Mouse (Mus musculus) heart, embryonic 10.5 days (tissue): ENCODE data around the gene Jmjd1c. TPM values are rescaled to one million over a fixed set of nuclear protein-coding genes. Genes with fewer than 3 reads are reported as not detected.

Source experiments
- DNase-seq: peaks from one replicate; pipeline ENCODE4 v3.0.0-alpha.2; 2017; ENCODE audit warnings: low spot score
- H3K27ac ChIP-seq: fragments of 300-500 bp; sonication (generic); 2 replicates; pipeline ENCODE4 v1.5.1; 2016; ENCODE audit warnings: mild to moderate bottlenecking
- H3K27me3 ChIP-seq: fragments of 300-500 bp; sonication (generic); 2 replicates; pipeline ENCODE4 v1.6.1; 2016; ENCODE audit warnings: mild to moderate bottlenecking; ENCODE audit not compliant: poor library complexity, insufficient read depth, severe bottlenecking
- H3K36me3 ChIP-seq: fragments of 300-500 bp; sonication (generic); 2 replicates; pipeline ENCODE4 v1.6.1; 2016; ENCODE audit warnings: mild to moderate bottlenecking, moderate library complexity
- H3K4me1 ChIP-seq: fragments of 300-500 bp; sonication (generic); 2 replicates; pipeline ENCODE4 v1.6.1; 2016; ENCODE audit warnings: mild to moderate bottlenecking
- H3K4me3 ChIP-seq: fragments of 300-500 bp; sonication (generic); 2 replicates; pipeline ENCODE4 v1.5.1; 2016; ENCODE audit warnings: mild to moderate bottlenecking, moderate library complexity
- H3K9me3 ChIP-seq: fragments of 300-500 bp; sonication (generic); 2 replicates; pipeline ENCODE4 v1.6.1; 2016; ENCODE audit warnings: mild to moderate bottlenecking, moderate library complexity
- WGBS: fragments of 180-500 bp; shearing (Covaris S2); methylation state at CpG from one replicate; pipeline ENCODE4 v1.1.7; 2016; 5-methylcytosine and 5-hydroxymethylcytosine counted together
- polyA plus RNA-seq: library from polyadenylated mRNA; unstranded; fragments of >200 nt; fragmentation: Nextera tagmentation; extraction: Ambion mirVana; gene quantifications from 2 replicates; pipeline ENCODE4 v1.2.1, GENCODE M21; 2016

Jmjd1c gene
- polyA plus RNA-seq, 1 experiment from 2014 or later: 30.4 TPM

DNA sequence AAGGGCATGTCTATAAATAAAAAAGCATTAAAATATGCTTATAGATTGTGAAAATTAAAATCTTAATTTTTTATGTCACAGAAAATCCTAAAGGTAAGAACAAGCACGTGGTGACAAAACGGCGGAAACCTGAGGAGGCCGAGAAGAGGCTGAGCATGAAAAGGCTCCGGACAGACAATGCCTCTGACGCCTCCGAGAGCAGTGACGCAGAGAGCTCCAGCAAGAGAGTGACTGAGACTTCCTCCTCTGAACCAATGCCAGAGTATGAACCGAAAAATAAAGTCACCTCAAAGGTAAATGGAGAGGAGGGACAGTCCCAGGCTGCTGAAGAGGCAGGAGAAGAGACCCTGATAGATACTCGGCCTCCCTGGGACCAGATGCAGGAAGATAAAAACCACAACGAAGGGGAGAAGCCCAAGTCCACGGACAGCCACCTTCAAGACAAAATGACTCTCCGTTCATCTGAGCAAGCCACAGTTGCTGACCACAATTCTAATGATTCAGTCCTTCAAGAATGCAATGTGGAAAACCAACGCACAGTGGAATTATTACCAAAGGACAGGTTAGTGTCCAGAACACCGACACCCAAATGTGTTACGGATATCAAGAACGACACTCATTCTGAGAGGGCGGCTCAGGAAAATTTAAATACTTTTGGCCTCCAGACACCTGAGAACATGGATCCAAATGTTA, 123.1 kb downstream of the Jmjd1c start:
- Histone ChIP-seq H3K27ac (no peak overlapping the region), H3K36me3 (peaks cover 35% of the 10 kb centered on the region), H3K27me3 (no peaks in the 10 kb centered on the region), H3K4me1 (peaks cover 7% of the 10 kb centered on the region; the same call in 1 of the 2 replicates), H3K4me3 (no peak overlapping the region), H3K9me3 (no peaks in the 10 kb centered on the region)
- 89% methylated on average over 18 of the region's 18 CpGs for WGBS
- DNase-seq: no peak

GRCm38 (mm10) chr10:67220251-67220650, 124.3 kb downstream of the Jmjd1c start:
- H3K4me1 ChIP-seq: peaks cover 6% of the 10 kb centered on the region; the same call in 1 of the 2 replicates
- H3K4me3 ChIP-seq: no peak overlapping the region
- no peak overlapping the region for H3K27ac ChIP-seq
- no peaks in the 10 kb centered on the region for H3K27me3 ChIP-seq
- DNase-seq: no peak
- WGBS: 89% methylated on average over 4 of the region's 4 CpGs
- H3K36me3 ChIP-seq: peaks cover 46% of the 10 kb centered on the region
- no peaks in the 10 kb centered on the region for H3K9me3 ChIP-seq

- no peak for DNase-seq
- peaks cover 56% of the 10 kb centered on the region for H3K36me3 ChIP-seq
- H3K4me1 ChIP-seq: peaks cover 6% of the 10 kb centered on the region; the same call in 1 of the 2 replicates
- H3K9me3 ChIP-seq: no peaks in the 10 kb centered on the region
- H3K4me3 ChIP-seq: no peak overlapping the region
- H3K27me3 ChIP-seq: no peaks in the 10 kb centered on the region
- H3K27ac ChIP-seq: no peak overlapping the region
- 40% methylated on average over 5 of the region's 5 CpGs for WGBS
Measured at GRCm38 (mm10) chr10:67221284-67221683, 125.4 kb downstream of the Jmjd1c start.

GRCm38 (mm10) chr10:67223942-67224341, 128.0 kb downstream of the Jmjd1c start:
- Histone ChIP-seq H3K36me3 (peaks cover 57% of the 10 kb centered on the region), H3K9me3 (no peaks in the 10 kb centered on the region), H3K27me3 (no peaks in the 10 kb centered on the region), H3K4me3 (no peak overlapping the region), H3K27ac (no peak overlapping the region), H3K4me1 (peaks cover 6% of the 10 kb centered on the region; the same call in 1 of the 2 replicates)
- WGBS: 32% methylated on average over 3 of the region's 4 CpGs
- no peak for DNase-seq

GRCm38 (mm10) chr10:67225528-67225927, 129.6 kb downstream of the Jmjd1c start:
- Histone ChIP-seq H3K27ac (no peak overlapping the region), H3K4me3 (no peak overlapping the region), H3K36me3 (peaks cover 51% of the 10 kb centered on the region), H3K4me1 (peaks cover 6% of the 10 kb centered on the region; the same call in 1 of the 2 replicates), H3K9me3 (no peaks in the 10 kb centered on the region), H3K27me3 (no peaks in the 10 kb centered on the region)
- DNase-seq: no peak
- WGBS: 86% methylated on average over 6 of the region's 6 CpGs

DNA sequence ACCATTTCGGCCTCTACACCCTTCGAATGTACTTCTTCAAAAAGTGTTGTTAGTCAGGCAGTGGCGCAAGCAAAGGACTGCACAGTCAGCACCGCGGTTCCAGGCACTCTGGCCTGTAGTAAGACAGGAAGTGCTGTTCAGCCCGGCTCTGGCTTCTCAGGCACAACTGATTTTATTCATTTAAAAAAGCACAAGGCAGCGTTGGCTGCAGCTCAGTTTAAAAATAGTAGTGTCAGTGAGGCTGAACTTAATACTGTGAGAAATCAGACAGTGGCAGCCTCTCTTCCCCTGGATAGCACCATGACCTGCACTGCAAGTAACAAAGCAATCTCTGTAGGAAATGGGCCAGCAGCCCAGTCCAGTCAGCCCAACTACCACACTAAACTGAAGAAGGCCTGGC, 130.2 kb downstream of the Jmjd1c start:
- 70% methylated on average over 7 of the region's 7 CpGs for WGBS
- H3K27ac ChIP-seq: no peak overlapping the region
- H3K4me1 ChIP-seq: peaks cover 2% of the 10 kb centered on the region; the same call in 1 of the 2 replicates
- H3K9me3 ChIP-seq: no peaks in the 10 kb centered on the region
- H3K4me3 ChIP-seq: no peak overlapping the region
- H3K36me3 ChIP-seq: peaks cover 52% of the 10 kb centered on the region
- no peaks in the 10 kb centered on the region for H3K27me3 ChIP-seq
- no peak for DNase-seq

GRCm38 (mm10) chr10:67226543-67226942, 130.6 kb downstream of the Jmjd1c start:
- Histone ChIP-seq H3K27ac (no peak overlapping the region), H3K9me3 (no peaks in the 10 kb centered on the region), H3K4me1 (no peaks in the 10 kb centered on the region; the same call in 1 of the 2 replicates), H3K27me3 (no peaks in the 10 kb centered on the region), H3K4me3 (no peak overlapping the region), H3K36me3 (peaks cover 54% of the 10 kb centered on the region)
- no peak for DNase-seq
- 92% methylated on average over 14 of the region's 14 CpGs for WGBS

GRCm38 (mm10) chr10:67230439-67230838, 134.5 kb downstream of the Jmjd1c start:
- Histone ChIP-seq H3K36me3 (peaks cover 76% of the 10 kb centered on the region), H3K27me3 (no peaks in the 10 kb centered on the region), H3K4me1 (no peaks in the 10 kb centered on the region), H3K4me3 (no peak overlapping the region), H3K9me3 (no peaks in the 10 kb centered on the region), H3K27ac (no peak overlapping the region)
- no peak for DNase-seq
- 68% methylated on average over 6 of the region's 6 CpGs for WGBS

DNA sequence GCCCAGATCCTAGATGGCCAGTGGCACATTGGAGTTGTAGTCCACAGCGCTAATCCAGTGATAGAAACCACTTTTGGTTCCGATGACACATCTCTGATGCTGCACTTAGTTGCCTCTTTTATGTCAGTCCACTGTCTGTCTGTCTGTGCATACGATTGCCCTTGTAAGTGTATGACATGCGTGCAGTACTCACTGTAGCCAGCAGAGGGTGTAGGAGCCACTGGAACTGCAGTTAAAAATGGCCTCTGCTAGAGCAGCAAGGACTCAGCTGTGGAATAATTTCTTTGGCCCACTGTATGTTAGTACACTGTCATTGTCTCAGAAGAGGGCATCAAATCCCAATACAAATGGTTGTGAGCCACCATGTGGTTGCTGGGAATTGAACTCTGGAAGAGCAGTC, 151.2 kb downstream of the Jmjd1c start:
- H3K9me3 ChIP-seq: no peaks in the 10 kb centered on the region
- no peak overlapping the region for H3K27ac ChIP-seq
- H3K4me3 ChIP-seq: no peak overlapping the region
- H3K27me3 ChIP-seq: no peaks in the 10 kb centered on the region
- 86% methylated on average over 4 of the region's 4 CpGs for WGBS
- H3K4me1 ChIP-seq: no peaks in the 10 kb centered on the region
- no peak for DNase-seq
- H3K36me3 ChIP-seq: peaks cover 84% of the 10 kb centered on the region

DNA sequence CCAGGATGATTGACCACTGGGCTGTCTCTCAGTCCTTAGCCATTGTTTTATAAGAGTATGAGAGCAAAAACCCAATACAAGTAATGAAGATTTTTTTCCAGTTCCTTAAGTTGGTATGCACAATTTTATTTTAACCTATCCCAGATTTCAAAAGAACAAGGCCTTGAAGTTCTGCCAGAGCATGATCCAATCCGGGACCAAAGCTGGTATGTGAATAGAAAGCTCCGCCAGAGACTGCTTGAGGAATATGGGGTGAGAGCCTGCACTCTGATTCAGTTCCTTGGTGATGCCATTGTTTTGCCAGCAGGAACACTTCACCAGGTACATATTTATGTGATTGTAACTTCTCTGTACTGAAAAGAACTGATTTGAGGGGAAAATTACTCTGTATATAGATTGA, 153.6 kb downstream of the Jmjd1c start:
- Histone ChIP-seq H3K27me3 (no peaks in the 10 kb centered on the region), H3K36me3 (peaks cover 81% of the 10 kb centered on the region), H3K4me3 (no peak overlapping the region), H3K27ac (no peak overlapping the region), H3K4me1 (no peaks in the 10 kb centered on the region), H3K9me3 (no peaks in the 10 kb centered on the region)
- 91% methylated on average over 2 of the region's 2 CpGs for WGBS
- DNase-seq: no peak

DNA sequence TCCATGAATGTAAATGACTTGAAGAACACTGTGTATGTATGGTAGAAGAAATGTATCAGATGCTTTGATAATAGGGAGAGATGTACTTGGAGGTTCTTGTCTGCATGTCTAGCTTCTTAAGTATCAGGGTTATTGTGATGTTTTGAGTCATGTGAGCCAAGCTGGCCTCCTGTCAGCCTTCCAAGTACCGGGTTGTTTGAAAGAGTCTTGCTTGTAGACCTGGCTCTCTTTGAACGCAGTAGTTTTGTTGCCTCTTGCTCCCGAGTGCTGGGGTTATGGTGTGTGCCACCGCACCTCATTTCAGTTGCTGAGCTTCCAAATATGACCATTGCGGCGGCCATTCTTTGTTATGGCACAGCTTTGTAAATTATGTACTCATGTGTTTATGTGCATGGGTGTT, 154.9 kb downstream of the Jmjd1c start:
- Histone ChIP-seq H3K4me1 (no peaks in the 10 kb centered on the region), H3K36me3 (peaks cover 78% of the 10 kb centered on the region), H3K9me3 (no peaks in the 10 kb centered on the region), H3K4me3 (no peak overlapping the region), H3K27me3 (no peaks in the 10 kb centered on the region), H3K27ac (no peak overlapping the region)
- no peak for DNase-seq
- WGBS: 93% methylated on average over 6 of the region's 6 CpGs

GRCm38 (mm10) chr10:67252353-67252752, 156.4 kb downstream of the Jmjd1c start:
- H3K27ac ChIP-seq: no peak overlapping the region
- no peaks in the 10 kb centered on the region for H3K27me3 ChIP-seq
- no peak for DNase-seq
- no peak overlapping the region for H3K4me3 ChIP-seq
- peaks cover 74% of the 10 kb centered on the region for H3K36me3 ChIP-seq
- 66% methylated on average over 5 of the region's 5 CpGs for WGBS
- H3K4me1 ChIP-seq: no peaks in the 10 kb centered on the region
- H3K9me3 ChIP-seq: no peaks in the 10 kb centered on the region

- Histone ChIP-seq H3K27ac (no peak overlapping the region), H3K27me3 (no peaks in the 10 kb centered on the region), H3K4me3 (no peak overlapping the region), H3K36me3 (peaks cover 71% of the 10 kb centered on the region), H3K9me3 (no peaks in the 10 kb centered on the region), H3K4me1 (no peaks in the 10 kb centered on the region)
- DNase-seq: no peak
- 100% methylated on average over 1 of the region's 1 CpGs for WGBS
Measured at GRCm38 (mm10) chr10:67253115-67253514, 157.2 kb downstream of the Jmjd1c start.

DNA sequence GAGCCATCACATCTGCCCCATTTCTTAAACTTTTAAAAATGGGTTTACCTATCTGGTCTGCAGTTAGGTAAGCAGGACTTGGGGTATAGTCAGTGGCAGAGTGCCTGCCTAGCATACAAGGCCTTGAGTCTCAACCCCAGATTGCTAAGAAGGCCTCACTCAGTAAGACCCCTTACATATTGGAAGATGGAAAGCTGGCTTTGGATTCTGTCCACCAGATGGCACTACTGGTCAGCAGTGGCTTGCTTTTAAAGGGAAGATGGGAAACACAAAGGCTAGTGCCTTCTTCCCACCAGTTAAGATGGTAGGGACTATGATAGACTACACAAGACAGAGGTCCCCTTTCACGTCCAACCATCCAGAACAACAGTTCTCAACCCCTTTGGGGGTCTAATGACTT, 168.9 kb downstream of the Jmjd1c start:
- Histone ChIP-seq H3K36me3 (peaks cover 32% of the 10 kb centered on the region), H3K9me3 (no peaks in the 10 kb centered on the region), H3K4me3 (no peak overlapping the region), H3K27ac (no peak overlapping the region), H3K27me3 (no peaks in the 10 kb centered on the region), H3K4me1 (no peaks in the 10 kb centered on the region)
- no peak for DNase-seq
- WGBS: 43% methylated on average over 1 of the region's 1 CpGs
